Mouse (Mus musculus): Measurements from ENCODE around the gene Fam228a.

- TF ChIP-seq POLR2A (IDR thresholded peaks at IDR 0.05; ENCODE audit: insufficient read depth, low read depth, low read length) = peak; percentile 70; the same call in 1 of the 2 replicates
- TF ChIP-seq CTCF (IDR thresholded peaks at IDR 0.05; ENCODE audit: insufficient read depth, low read depth, low read length) = peak; percentile 97
Observed at GRCm38 (mm10) chr12:4768492-4769332, 30.5 kb upstream of the Fam228a start, which contains the start of the genes Pfn4 and Fam228b.

Data from olfactory bulb, adult 2 months (tissue).